Mouse (Mus musculus): Measurements from ENCODE around the gene Abhd12. TPM values are rescaled to one million over a fixed set of nuclear protein-coding genes. Genes with fewer than 3 reads are reported as not detected.
A peak's percentile ranks its signal among the peaks of the same experiment; 100 is the strongest.

Abhd12 gene
- polyA plus RNA-seq, 1 experiment: 3.4 TPM

DNA sequence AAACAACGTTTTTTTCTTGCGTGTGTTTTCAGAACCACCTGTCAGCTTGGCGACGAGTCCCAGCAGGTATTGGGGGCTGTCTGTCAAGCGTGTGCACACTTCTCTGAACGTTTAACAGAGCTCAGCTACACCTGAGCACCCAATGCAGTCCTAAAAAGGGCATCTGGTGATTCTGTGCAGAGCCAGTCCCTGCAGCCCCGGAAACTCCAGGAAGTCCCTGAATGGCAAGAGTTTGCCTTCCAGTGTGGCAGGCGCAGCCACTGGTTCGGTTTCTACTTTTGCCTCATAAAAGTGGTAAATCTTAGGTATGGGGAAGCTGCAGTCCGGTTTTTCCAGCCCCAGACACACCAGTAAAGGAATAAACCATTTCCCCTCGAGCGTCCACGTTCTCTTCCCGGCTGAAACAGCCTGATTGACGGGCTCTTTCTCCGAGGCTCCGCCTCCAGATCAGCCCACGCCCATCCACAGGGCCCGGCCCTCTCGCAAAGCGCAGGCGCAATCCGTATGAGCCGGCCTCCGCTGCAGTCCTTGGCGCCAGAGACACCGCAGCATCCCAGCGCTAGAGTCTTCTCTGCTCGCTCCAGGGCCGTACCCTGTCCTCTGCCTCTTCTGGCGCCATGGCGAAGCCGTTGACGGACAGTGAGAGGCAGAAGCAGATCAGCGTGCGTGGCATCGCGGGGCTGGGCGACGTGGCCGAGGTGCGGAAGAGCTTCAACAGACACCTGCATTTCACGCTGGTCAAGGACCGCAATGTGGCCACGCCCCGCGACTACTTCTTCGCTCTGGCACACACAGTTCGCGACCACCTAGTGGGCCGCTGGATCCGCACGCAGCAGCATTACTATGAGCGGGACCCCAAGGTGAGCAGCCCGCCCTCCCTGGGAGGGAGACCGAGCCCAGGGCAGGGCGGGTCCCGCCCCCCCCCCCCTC is 118.0 kb downstream of the Abhd12 start, which contains the start of gene Pygb:
Gene Pygb (plus strand): TSS at position 485 of the 930 bp plus-strand sequence.
- no peaks in the 10 kb centered on the region for H3K36me3 ChIP-seq (ENCODE audit: control insufficient read depth)
- peaks cover 20% of the 10 kb centered on the region for H3K27me3 ChIP-seq (ENCODE audit: control insufficient read depth)
- no peak for TF ChIP-seq GATA1 (IDR thresholded peaks at IDR 0.05; ENCODE audit: low read length)
- TF ChIP-seq TAL1 (IDR thresholded peaks at IDR 0.05; ENCODE audit: low read length): no peak
- H3K4me3 ChIP-seq (replicated peaks): peak within 1 kb of the TSS; percentile 84
- peaks cover 22% of the 10 kb centered on the region for H3K4me1 ChIP-seq (ENCODE audit: control insufficient read depth)
- H3K9me3 ChIP-seq (ENCODE audit: control insufficient read depth, low read length): no peaks in the 10 kb centered on the region

GRCm38 (mm10) chr2:150782801-150783200 is 121.7 kb downstream of the Abhd12 start:
- no peak overlapping the region for H3K4me3 ChIP-seq (replicated peaks)
- H3K4me1 ChIP-seq (ENCODE audit: control insufficient read depth): peaks cover 20% of the 10 kb centered on the region
- H3K9me3 ChIP-seq (ENCODE audit: control insufficient read depth, low read length): no peaks in the 10 kb centered on the region
- no peak for TF ChIP-seq GATA1 (IDR thresholded peaks at IDR 0.05; ENCODE audit: low read length)
- TF ChIP-seq TAL1 (IDR thresholded peaks at IDR 0.05; ENCODE audit: low read length): no peak
- peaks cover 12% of the 10 kb centered on the region for H3K27me3 ChIP-seq (ENCODE audit: control insufficient read depth)
- no peaks in the 10 kb centered on the region for H3K36me3 ChIP-seq (ENCODE audit: control insufficient read depth)

Other genes with a start within 250 kb of the Abhd12 start
- 1.8 and 2.1 TPM in 2 replicates for gene Acss1, start 236.2 kb downstream of the Abhd12 start, polyA plus RNA-seq (2012)
- not detected in 2 replicates for gene Vsx1, start 215.4 kb downstream of the Abhd12 start, polyA plus RNA-seq (2012)
- 0.11 and 0.37 TPM in 2 replicates for gene Entpd6, start 155.7 kb downstream of the Abhd12 start, polyA plus RNA-seq (2012)
- gene Pygb, start 118.0 kb downstream of the Abhd12 start, polyA plus RNA-seq (2012): 0.07 and 0.53 TPM in 2 replicates
- gene Gins1, start 659 bp upstream of the Abhd12 start, polyA plus RNA-seq (2012): 5.5 and 5.9 TPM in 2 replicates
- gene Ninl, start 134.6 kb upstream of the Abhd12 start, polyA plus RNA-seq (2012): 2.4 and 3.2 TPM in 2 replicates
- 2.4 and 4.6 TPM in 2 replicates for gene Nanp, start 134.7 kb upstream of the Abhd12 start, polyA plus RNA-seq (2012)
- 0.02 TPM in 1 of 2 replicates, not detected in the other for gene Gm14151, start 187.6 kb upstream of the Abhd12 start, polyA plus RNA-seq (2012)
- gene Gm14147, start 193.5 kb upstream of the Abhd12 start, polyA plus RNA-seq (2012): not detected in 2 replicates